Mouse (Mus musculus) heart, adult 9 months (tissue): ENCODE measurements around the gene Ntng2.

Experiments used
- DNase-seq, 2 experiments: peaks; one replicate each; pipeline ENCODE4 v3.0.0; 2022; ENCODE audit warnings: low spot score in 2 of 2

Ntng2 gene

DNA sequence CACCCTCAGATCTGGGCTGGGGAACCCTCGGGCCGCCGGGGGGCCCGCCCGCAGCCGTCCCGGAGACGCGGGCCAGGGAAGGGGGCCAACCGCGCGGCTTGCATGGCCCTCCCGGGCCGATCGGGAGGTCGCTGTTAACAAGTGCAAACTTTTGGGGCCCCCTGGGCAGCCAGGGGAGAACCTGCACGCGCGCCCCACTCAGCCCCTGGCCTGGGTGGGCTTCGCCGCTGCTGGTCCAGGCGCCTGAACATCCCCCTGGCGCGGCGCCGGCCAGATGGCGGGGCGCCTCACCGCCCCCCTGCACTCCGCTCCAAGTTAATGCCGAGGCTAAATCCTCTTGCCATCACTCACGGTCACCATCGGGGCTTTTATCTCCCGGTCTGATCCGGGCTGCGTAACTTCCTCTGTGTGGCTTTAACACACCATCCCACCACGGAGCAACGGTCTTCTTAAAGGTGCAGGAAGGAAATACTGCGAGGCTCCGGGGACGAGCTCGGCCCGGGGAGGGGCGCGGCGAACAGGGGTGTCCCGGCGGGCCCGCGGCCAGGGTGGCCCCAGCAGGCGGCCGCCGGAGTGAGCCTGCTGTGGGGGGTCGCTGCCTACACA, at the start of gene Ntng2:
Gene Ntng2 (minus strand): TSS at position 407 of the 606 bp plus-strand sequence.
- peak; percentile 57 to 69 for DNase-seq

- DNase-seq = peak in 1 of 2 experiments; percentile 29
Observed at GRCm38 (mm10) chr2:29295557-29295956, 42.8 kb upstream of the Ntng2 start.

GRCm38 (mm10) chr2:29287651-29288050, 34.8 kb upstream of the Ntng2 start:
- DNase-seq = no peak

DNA sequence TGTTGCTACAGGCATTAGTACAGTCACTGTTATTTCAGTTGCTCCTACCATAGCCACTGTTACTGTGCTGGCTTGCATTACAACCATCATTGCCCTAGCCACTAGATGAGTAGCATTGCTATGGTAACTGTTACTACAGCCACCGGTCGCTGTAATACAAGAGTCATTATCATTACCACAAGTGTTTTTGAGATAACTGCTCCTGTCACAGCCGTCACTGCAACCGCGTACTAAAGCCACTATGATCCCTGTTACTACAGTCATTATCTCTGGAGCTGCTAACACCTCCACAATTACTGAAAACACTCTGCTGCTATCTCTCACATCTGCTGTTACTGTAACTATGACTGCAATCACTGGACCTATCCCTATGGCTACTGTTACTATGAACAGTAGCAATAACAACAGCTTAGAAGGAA, 24.9 kb upstream of the Ntng2 start:
- no peak for DNase-seq

DNA sequence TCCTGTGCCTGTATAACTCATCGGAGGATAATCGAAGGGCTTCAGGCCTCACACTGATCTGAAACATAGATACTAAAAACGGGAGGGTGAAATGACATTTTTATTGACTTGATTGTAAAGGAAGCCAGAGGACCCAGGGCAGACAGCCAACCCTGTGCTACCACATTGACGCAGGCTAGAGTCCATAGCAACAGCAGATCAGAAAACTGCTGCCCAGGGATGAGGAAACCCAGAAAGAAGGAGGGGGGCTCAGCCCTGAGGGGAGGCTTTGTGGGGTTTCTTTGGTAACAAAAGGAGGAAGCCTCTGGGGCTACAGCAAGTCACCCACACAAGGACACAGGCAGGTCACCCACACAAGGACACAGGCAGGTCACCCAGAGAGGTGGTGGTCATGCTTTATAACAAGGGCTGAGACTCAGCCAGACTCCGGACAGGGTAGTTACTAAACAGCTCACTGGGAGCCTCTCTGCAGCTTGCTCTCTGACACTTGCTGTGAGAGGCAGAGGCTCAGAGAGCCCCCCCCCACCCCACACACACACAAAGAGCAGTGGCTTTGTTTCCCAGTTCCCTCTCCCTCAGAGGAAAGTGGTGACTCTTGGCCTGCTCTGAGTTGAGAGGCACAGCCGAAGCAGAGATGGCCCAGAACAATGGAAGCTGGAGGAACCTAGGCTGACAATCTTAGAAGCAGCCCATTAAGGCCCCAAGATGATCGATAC, 19.2 kb upstream of the Ntng2 start:
- no peak for DNase-seq

GRCm38 (mm10) chr2:29271098-29271497, 18.3 kb upstream of the Ntng2 start:
- DNase-seq = no peak

DNA sequence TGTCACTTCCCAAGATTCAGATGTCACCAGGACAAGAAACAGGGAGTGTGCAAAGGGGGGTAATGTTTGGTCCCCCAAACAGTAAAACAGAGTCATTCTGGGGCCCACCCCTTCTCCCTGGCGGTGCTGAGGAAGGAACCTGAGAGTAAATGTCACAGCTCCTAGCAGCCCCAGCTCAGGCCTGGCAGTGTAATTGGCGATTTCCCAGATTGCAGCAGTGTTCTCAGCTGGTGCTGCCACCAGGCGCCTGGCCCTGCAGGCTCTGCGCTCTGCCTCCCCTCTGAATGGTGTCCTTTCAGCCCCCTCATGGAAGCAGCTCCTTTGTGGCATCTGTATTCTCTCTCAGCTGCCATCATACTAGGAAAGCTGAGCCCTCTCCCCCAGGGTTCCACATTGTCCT, 14.0 kb upstream of the Ntng2 start:
- no peak for DNase-seq

- no peak for DNase-seq
Observed at GRCm38 (mm10) chr2:29262436-29262915, 9.7 kb upstream of the Ntng2 start.

DNA sequence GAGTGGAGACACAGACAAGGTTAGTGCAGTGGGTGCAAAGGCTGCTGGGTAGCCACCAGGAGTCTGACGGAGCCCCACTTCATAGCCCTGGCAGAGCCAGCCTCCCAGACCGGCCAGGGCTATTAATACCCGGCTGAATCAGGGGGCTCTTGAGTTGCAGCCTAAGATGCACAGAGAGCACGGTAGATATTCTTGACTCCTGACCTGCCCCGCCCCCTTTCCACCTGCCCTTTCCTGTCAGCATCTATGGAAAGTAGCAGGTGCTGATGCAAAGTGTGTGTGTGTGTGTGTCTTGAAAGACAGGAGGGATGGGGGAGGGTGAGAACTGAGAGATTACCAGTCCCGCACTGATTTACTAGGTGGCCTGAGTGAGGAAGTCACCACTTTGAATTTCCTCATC, 8.3 kb upstream of the Ntng2 start:
- no peak for DNase-seq

GRCm38 (mm10) chr2:29253205-29253865, 530 bp upstream of the Ntng2 start:
- DNase-seq = peak; percentile 30 to 49

DNA sequence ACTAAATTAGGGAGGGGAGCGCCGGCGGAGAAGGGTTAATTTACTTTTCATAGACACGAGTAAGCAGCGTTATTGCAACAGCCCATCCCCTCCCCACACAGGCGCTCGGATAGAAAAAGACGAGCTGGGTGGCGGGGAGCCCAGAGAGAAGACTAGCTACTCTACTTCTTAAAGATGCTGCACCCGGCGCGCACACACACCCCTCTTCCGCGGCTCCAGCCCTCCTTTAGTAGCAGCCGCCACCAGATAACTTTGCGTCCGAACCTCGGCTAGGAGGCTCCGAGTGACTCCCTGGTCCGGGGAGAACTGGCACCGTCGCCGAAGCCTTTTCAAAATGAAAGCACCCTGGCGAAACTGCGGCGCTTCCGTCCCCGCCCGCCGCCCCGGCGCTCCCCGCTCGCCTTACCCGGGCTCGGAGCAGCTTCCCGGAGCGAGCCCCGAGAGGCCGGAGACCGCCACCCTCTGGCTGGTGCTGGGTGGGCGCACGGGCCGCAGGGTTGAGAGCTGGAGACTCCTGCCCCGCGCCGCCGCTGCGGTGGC, 676 bp downstream of the Ntng2 start:
- peak; percentile 38 to 45 for DNase-seq

GRCm38 (mm10) chr2:29251095-29252058, 1.4 kb downstream of the Ntng2 start:
- no peak for DNase-seq

- DNase-seq = no peak
Observed at GRCm38 (mm10) chr2:29250263-29251094, 2.3 kb downstream of the Ntng2 start.

DNA sequence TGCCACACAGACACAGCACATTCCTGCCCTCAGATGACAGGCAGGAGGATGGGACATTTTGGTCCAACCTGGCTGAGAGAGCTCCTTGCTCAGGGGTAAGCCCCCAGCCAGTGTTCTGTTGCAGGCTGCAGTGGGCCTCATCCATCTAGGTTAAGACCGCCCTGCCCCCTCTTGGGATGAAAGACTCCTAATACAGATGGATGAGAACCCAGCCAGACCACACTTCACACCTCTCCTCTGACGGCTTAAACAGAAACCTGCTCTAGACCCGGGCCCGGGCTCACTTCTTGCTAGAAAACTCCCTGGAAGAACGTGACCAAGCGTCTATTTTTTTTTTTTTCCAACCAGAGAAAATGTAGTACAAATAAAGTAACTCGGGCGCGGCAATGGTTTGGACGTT, 3.0 kb downstream of the Ntng2 start:
- no peak for DNase-seq

- DNase-seq = no peak
Observed at GRCm38 (mm10) chr2:29248551-29248950, 4.3 kb downstream of the Ntng2 start.

- no peak for DNase-seq
Observed at GRCm38 (mm10) chr2:29247386-29247785, 5.4 kb downstream of the Ntng2 start.

GRCm38 (mm10) chr2:29246891-29247290, 5.9 kb downstream of the Ntng2 start:
- no peak for DNase-seq

DNA sequence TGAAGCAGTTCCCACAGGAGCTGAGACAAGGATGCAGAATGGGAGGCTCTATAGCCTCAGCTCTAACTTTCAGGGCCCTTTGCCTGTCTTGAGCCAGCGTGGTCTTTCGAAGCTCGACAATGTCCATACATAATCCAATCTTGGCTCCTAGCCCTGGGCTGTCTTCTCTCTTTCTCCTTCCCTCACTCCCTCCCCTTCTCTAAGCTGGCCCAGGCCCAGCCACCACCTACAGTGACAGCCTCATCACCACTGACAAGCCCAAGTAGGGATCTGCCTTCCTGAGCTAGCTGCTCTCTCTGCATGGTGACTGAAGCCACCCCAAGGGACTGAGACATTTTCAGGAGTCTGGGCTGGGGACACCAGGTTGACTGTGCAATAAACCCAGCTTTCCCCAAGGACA, 6.5 kb downstream of the Ntng2 start:
- no peak for DNase-seq

DNA sequence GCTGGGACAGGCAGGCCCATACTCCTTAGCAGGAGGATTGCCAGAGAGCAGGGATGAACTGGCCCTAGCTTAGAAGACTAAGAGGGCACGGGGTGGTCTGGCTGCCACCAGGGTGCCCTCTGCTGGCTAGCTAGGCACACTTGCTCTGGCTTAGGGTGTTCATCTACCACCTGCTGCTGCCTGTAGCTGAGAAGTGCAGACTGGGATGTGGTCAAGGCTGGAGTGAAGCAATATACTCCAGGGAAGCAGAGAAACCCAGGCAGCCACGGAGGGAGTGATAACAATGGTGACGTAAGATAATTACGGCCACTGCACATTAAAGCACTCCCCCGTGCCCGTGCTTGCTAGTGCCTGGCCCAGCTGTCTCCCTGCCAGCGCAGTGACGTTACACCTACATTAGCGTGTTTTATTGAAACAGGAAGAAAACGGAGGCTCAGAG, 7.4 kb downstream of the Ntng2 start:
- peak in 1 of 2 experiments; percentile 29 for DNase-seq

DNA sequence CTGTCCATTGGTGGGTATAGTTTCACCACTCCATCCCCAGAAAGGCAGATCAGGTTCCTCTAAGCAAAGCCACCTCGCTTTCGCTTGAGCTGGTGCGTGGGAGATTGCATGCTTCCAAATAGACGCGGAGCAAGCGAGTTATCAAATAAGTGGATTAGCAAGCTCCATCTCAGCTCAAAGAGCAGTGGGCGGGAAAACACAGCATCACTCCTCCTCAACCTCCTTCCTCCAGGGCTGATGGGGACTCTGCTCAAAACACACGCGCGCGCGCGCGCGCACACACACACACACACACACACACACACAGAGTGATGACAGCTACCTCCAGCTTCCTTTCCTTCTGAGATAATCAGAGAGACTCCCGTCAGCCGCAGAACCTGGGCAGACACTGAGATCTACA, 13.5 kb downstream of the Ntng2 start:
- DNase-seq = no peak
